Mouse (Mus musculus) spleen, postnatal 4 days (tissue): ENCODE measurements at regions not wholly inside any gene's neighbourhood (a gene's known extent, or its start where the extent isn't known, plus 50 kb on each side); places are given as distances from the start of the nearest gene placed in this dataset.
A peak's percentile ranks its signal among the peaks of the same experiment; 100 is the strongest.

Experiments used
- DNase-seq, 2 experiments: peaks; one replicate each; pipeline ENCODE4 v3.0.0; 2022; ENCODE audit warnings: low spot score in 2 of 2

DNA sequence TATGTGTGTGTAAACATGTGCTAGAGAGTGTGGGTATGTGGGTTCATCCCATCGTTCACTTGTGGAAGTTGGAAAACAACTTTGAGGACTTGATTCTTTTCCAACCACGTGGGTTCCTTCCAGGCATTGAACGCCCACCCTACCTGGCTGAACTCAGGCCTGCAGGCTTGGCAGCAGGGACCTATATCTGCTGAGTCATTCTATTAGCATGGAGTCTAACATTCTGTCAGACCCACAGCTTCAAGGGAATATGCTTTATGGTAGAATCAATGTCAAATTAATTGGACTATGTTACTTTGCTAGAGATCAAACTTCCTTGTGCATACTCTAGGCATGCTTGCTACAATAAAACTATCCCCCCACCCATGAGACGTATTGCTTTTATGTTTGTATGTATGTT lies 56.1 kb upstream of the Ep300 start:
- DNase-seq: no peak

DNA sequence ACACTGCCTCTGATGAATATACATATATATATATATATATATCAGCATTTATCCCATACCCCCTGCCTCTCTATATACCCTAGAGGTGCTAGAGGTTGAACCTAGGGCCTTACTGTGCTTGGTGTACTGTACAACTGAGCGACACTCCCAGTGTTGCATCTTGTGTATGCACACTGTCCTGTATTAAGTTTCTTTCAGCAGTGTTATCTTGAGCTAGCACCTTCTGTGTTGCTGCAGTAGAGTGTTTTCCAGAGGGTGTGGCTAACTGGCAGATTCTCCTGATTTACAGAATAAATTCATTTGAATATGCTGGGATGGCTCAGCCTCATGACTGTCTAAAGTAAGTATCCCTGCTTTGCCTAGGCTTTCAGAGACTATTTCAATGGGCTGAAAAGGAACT lies 54.7 kb upstream of the Ep300 start:
- DNase-seq: peak in 1 of 2 experiments; percentile 48

GRCm38 (mm10) chr15:81534546-81534945 lies 50.6 kb upstream of the Ep300 start:
- DNase-seq: no peak
